Mouse (Mus musculus) mesoderm, embryonic 11.5 days (tissue): ENCODE measurements around the gene Apof.

Experiments
- DNase-seq: peaks from one replicate; pipeline ENCODE4 v3.0.0-alpha.2; 2012; ENCODE audit warnings: low read depth, low spot score

The Apof gene

DNA sequence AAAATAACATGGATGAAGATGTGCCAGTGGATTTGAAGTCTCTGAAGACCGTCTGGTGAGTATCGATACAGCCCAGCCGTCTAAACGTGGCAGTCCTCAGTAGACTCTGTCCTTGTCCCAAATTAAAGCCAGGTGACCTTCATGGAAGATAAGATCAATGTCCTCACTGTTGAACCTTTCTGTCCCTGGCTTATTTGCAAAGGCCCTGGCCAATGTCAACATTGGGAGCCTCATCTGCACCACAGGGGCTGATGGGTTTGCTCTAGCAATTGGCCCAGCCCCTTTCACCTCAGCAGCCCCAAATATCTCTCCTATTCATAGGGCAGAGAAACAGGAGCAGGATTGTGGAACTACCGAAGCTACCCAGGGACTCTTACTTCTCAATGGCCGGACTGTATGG lies at the start of gene Apof:
Gene Apof, plus strand, starts transcription at position 301 of the 400 bp plus-strand sequence.
- no peak for DNase-seq

DNA sequence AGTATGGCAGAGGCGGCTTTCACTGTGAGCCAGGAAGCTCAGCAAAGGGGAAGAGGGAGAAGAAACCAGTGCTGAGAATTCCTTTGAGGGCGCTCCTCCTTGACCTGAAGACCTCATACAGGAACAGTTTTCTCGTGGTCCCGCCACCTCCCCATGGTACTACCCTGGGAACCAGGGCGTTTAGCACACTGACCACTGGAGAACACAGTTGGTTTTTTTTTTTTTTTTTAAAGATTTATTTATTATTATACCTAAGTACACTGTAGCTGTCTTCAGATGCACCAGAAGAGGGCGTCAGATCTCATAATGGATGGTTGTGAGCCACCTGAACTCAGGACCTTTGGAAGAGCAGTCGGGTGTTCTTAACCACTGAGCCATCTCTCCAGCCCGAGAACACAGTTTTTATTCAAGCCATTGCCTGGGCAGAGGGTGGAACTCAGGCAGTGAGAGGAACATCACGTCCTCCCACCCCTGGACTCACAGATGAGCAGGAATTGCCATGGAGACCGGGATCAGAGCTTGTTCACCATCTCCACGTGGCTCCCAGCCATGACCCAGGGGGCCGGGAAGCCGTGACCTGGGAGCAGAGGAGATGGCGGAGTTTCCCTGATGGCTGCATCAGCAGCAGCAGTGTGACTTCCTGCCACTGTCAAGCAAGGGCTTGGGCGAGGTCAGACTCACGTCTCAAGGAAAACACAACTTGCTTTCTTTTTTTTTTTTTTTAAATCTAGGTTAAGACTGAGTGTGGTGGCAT lies 46.8 kb upstream of the Apof start:
- DNase-seq = no peak

DNA sequence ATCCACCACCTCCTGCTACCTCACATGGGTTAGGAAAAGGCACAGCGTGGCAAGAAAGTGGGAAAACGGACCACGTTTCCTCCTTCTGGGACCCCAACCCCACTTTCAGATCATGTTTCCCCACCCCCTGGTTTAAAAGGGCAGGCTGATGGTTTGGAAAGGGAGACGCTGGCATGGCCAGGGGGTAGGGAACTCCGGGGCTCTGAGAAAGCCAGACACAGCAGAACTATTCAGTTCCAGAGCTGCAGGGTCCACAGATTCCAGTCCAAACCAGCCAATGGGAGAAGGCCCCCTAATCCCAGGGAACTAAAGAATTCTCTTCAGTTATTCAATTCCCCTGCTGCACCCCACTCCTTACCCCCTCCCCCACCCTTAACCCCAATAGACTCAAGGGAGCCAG lies 43.4 kb upstream of the Apof start:
- no peak for DNase-seq

DNA sequence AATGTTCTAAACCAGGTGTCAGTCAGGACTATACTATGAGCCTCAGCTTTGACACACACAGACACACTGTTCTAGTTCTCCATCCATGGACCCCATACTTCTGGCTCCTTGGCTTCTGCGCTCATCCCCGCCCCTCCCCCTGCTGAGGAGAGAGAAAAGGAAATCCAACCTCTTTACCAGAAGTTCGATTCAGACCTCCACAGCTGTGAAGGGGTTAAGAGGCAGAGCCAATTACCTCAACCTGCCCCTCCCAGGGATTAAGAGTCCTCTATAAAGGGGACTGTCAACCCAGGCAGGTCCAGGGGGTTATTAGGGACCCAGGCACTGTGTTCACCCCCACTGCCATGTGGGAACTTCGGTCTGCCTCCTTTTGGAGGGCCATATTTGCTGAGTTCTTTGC lies 42.9 kb upstream of the Apof start, which contains the start of gene Mip:
Gene Mip, plus strand, starts transcription at position 301 of the 400 bp plus-strand sequence.
- DNase-seq = no peak

DNA sequence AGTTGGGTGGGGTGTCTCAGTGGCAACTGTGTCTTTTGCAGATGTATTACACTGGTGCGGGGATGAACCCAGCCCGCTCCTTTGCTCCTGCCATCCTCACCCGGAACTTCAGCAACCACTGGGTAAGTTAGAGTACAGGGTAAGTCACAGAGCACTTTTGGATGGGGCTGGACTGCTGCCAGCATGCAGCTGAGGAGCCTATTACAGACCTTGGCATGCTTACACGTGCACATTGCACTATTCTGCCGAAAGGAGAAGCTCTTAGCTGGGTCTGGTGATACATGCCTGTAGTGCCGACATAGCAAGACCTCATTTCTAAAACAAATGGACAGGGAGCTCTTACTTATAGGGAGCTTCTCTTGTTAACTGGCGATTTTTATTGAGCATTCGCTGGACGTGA lies 40.9 kb upstream of the Apof start:
- DNase-seq = no peak

DNA sequence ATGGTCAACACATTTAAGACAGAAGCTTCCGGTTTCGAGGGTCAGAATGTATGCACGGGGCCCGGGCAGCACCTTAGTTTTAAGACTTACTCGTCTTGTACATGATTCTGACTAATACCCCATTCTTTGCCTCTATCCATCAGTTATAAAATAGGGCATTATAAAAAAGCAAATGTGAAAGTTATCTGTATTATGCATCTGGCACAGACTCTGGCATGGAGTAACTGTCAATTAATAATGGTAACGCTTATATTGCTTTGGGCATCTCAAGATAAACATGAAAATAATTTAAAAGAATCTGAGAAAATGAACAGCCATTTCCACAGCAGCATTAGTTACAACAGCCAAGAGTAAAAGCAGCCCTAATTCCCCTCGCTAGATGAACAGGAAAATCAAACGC lies 40.5 kb upstream of the Apof start:
- DNase-seq = no peak

GRCm38 (mm10) chr10:128230582-128230981 lies 37.9 kb upstream of the Apof start:
- DNase-seq = no peak

DNA sequence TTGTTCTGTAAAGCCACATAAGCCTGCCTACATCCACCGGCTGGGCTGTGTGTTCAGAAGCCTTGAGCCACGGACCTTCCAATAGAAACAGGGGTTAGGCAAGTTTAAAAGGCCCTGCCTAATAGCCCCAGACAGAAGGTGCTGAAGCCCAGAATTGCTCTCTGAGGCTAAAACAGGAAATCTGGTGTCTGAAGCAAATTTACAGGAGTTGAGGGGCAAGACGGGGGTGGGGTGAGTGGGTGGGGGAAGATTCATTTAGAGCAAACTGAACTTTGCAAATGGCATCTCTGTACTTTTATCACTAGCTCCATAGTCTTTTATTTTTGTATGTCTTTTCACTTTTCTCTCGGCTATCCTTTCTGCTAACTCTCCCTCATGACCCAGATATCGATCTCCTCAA lies 37.3 kb upstream of the Apof start:
- DNase-seq = no peak

DNA sequence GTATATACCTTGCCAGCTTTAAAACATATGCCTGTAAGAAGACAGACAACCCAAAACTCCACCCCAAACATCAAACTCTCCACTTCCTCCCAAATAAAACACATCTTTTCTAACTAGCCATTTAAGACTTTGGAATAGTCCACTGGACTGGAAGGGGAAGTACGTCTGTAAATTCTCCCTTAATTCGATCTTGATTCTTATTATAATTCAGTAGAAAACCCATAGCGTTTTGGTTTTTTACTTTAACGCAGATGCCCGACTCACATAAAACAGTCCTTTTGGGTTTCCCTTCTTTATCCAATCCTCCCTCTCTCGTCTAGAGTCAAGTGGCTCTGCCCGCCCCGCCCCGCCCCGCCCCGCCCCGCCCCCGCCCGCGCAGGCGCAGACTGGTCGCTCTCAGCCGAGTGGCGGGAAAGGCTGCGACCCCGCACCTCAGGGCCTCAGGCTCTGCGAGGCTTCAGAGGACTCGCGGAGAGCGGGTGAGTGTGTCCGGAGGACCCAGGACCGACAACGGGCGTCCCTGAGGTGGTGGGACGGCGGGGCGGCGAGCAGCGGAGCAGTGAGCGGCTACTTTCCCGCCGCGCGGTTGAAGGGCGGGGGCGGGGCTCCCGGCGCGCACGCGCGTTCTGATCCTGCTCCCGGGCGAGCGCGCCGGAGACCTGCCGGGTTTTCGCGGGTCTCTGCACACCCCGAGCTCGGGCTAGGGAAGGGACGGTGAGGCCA lies 36.6 kb upstream of the Apof start, which contains the start of gene Timeless:
Gene Timeless, plus strand, starts transcription at position 369 of the 723 bp plus-strand sequence.
- peak; percentile 84 for DNase-seq

DNA sequence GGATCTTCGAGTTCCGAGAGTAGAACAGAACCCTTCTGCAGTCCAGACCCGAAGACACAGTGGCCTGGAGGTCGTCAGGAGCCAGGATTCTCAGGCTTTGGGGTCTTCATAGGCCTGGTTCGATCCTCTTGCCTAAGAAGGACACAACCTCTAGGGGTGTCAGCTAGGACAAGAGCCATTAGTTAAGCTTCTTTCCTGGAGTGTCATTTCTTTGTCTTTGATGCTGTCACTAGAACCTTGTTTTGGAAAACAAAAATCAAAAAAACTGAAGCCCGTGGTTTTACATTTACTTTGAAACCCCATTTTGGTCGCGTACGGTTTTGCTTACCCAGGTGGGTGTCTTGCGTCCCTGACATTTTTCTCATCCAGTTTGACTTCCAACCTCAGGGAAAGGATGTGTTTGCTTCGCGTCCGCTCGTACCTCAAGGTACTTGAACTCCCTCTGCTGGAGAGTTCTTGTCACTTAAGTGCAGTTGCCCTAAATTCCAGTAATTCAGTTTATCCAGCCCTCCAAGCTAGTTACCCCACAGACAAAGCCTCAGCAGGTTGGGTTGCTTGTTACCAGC lies 36.0 kb upstream of the Apof start:
- peak; percentile 85 for DNase-seq

- DNase-seq = no peak
These were observed 32.1 kb upstream of the Apof start for GRCm38 (mm10) chr10:128236321-128236720.

DNA sequence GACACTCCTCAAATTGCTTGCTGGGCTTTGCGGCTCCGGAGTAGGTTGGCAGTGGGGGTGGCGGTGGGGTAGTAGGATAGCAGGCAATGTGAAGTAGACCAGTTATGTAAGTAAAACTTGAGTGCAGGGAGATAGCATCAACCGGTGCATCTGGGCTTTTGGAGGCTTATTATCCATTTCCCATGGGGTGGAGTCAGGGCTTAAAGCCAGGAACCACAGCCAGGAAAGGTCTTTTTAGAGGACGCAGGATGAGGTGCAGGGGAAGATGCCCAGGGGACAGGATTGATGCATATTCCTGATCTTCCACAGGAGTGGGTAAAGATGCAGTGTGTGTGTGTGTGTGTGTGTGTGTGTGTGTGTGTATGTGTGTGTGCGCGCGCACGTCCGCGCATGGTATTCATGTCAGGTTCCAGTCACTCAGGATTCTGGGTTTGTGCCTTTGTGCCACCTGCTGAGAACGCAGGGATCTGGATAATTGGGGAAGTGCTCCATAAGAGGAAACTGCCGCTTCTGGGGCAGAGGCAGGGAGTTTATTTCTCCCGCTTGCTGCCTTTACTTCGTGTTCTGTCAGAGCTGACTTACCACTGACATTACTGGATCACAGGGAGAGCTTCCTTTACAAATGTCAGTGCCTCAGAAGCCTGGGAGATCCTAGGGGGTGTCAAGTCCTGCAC lies 30.5 kb upstream of the Apof start:
- DNase-seq = no peak

DNA sequence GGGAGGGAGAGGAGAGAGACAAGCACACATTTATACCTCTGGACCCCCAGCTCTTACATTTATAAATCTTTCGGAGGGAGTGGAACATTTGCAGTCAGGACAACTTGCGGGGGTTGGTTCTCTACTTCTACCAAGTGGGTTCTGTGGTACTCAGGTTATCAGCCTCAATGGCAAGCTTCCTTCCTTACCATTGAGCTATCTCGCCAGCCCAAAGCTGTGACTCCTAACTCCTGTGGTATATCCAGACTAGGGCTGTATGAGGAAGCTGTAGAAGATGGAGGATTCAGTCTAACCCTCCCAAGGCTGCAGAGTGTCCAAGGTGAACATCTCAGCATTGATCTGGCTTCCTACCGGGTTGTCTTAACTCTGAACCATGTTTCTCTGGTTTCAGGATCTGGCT lies 29.3 kb upstream of the Apof start:
- DNase-seq = no peak

- no peak for DNase-seq
These were observed 28.3 kb upstream of the Apof start for GRCm38 (mm10) chr10:128240131-128240530.

- no peak for DNase-seq
These were observed 25.2 kb upstream of the Apof start for GRCm38 (mm10) chr10:128243252-128243651.

DNA sequence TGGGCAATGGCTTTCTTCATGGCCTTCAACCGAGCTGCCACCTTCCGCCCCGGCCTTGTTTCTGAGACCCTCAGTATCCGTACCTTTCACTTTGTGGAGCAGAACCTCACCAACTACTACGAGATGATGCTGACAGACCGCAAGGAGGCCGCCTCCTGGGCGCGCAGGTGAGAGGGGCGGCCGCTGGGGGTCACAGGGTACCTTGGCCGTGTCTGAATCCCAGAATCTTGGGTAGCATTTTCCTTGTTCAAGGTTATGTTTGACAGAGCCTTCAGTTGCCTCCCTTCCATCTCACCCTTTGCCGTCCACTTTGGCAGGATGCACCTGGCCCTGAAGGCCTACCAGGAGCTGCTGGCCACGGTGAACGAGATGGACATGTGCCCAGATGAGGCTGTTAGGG lies 24.4 kb upstream of the Apof start:
- no peak for DNase-seq

- no peak for DNase-seq
These were observed 21.3 kb upstream of the Apof start for GRCm38 (mm10) chr10:128247020-128247732.

GRCm38 (mm10) chr10:128250565-128250964 lies 17.9 kb upstream of the Apof start:
- DNase-seq = no peak

DNA sequence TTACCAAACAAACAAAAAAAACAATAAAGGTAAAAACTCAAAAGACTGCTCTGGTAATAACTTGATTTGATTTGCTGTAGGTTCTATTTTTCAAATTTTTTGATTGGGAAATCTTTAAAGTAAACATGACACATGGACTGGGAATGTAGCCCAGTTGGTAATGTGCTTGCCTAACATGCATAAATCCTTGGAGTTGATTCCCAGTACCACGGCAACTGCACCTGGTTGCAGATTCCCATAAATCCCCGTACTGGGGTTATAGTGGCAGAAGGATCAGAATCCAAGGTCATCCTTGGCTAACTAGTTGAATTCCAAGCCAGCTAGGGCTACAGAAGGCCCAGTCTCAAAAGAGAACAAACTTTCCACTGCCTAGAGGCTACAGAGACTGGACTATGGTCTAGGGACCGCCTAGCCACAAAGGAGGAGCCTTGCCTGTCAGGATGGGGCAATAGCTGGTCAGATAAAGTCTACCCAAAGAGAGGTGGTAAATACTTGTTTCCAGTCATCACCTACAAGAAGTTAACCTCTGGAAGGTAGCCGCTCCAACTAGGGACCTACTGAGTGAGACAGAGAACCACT lies 14.7 kb upstream of the Apof start, which contains the start of gene Apon:
Gene Apon, plus strand, starts transcription at position 420 of the 579 bp plus-strand sequence.
- no peak for DNase-seq

DNA sequence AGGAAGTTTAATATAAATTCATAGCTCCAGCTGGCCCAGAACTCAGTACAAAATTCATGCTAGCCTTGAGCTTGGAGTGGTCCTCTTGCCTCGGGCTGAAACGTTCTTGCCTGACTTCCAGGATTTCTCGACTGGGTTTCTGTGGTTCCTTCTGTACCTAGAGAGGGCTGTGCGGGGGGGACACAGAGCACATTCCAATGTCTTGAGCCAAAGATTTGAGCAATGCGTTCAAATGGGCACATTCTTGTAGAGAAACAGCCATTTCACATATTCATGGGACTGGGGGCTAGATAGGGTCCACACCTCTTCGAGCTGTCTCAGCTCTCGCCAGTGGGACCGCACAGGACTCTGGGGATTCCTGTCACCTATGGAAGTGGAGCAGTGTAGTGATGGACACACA lies 12.5 kb upstream of the Apof start:
- no peak for DNase-seq

GRCm38 (mm10) chr10:128256328-128256727 lies 12.1 kb upstream of the Apof start:
- DNase-seq = no peak
